Mouse (Mus musculus): ENCODE data around the gene Gm20538.
A peak's percentile ranks its signal among the peaks of the same experiment; 100 is the strongest.

Gm20538 gene

GRCm38 (mm10) chr19:44552731-44553130, at the start of gene Gm20538:
Gene Gm20538 (minus strand): TSS chr19:44552831.
- DNase-seq: no peak

GRCm38 (mm10) chr19:44594180-44594579, 41.5 kb upstream of the Gm20538 start:
- DNase-seq: no peak

- DNase-seq: no peak
These were observed 39.0 kb upstream of the Gm20538 start for GRCm38 (mm10) chr19:44591638-44592037.

- no peak for DNase-seq
These were observed 38.4 kb upstream of the Gm20538 start for GRCm38 (mm10) chr19:44590992-44591391.

- no peak for DNase-seq
These were observed 37.1 kb upstream of the Gm20538 start for GRCm38 (mm10) chr19:44589591-44590223.

GRCm38 (mm10) chr19:44588036-44588435, 35.4 kb upstream of the Gm20538 start:
- DNase-seq: no peak

GRCm38 (mm10) chr19:44582638-44583309, 30.1 kb upstream of the Gm20538 start:
- DNase-seq: peak; percentile 85

- no peak for DNase-seq
These were observed 29.5 kb upstream of the Gm20538 start for GRCm38 (mm10) chr19:44582103-44582502.

- DNase-seq: no peak
These were observed 25.4 kb upstream of the Gm20538 start for GRCm38 (mm10) chr19:44578038-44578437.

- DNase-seq: no peak
These were observed 23.6 kb upstream of the Gm20538 start for GRCm38 (mm10) chr19:44576275-44576674.

GRCm38 (mm10) chr19:44567763-44568162, 15.1 kb upstream of the Gm20538 start:
- DNase-seq: no peak

- DNase-seq: no peak
These were observed 11.4 kb upstream of the Gm20538 start for GRCm38 (mm10) chr19:44564006-44564405.

GRCm38 (mm10) chr19:44562652-44563206, 10.1 kb upstream of the Gm20538 start, which contains the start of gene Hif1an:
Gene Hif1an (plus strand): TSS chr19:44562850.
- peak; percentile 96 for DNase-seq

GRCm38 (mm10) chr19:44554861-44555590, 2.4 kb upstream of the Gm20538 start, which contains the start of gene Ndufb8:
Gene Ndufb8 (minus strand): TSS chr19:44555440.
- DNase-seq: peak; percentile 92

GRCm38 (mm10) chr19:44554490-44554860, 1.8 kb upstream of the Gm20538 start:
- peak; percentile 13 for DNase-seq

GRCm38 (mm10) chr19:44553286-44553685, 655 bp upstream of the Gm20538 start:
- DNase-seq: no peak

GRCm38 (mm10) chr19:44545321-44546041, 7.2 kb downstream of the Gm20538 start, which contains the start of gene Sec31b:
Gene Sec31b (minus strand): TSS chr19:44545864.
- no peak for DNase-seq

GRCm38 (mm10) chr19:44544775-44545174, 7.9 kb downstream of the Gm20538 start:
- peak; percentile 49 for DNase-seq

GRCm38 (mm10) chr19:44544372-44544771, 8.3 kb downstream of the Gm20538 start:
- DNase-seq: no peak

- DNase-seq: no peak
These were observed 9.9 kb downstream of the Gm20538 start for GRCm38 (mm10) chr19:44542694-44543178.

- DNase-seq: no peak
These were observed 15.2 kb downstream of the Gm20538 start for GRCm38 (mm10) chr19:44537416-44537815.

GRCm38 (mm10) chr19:44535376-44535775, 17.3 kb downstream of the Gm20538 start:
- DNase-seq: no peak
